Mouse (Mus musculus) cortical plate, adult 2 months (tissue): ENCODE measurements around the gene Gypa.

Source experiments
- CTCF ChIP-seq: fragments of 200-500 bp; IDR thresholded peaks from 2 replicates; pipeline ENCODE4 v1.5.1; 2011; ENCODE audit warnings: mild to moderate bottlenecking, control low read depth, low read length; ENCODE audit not compliant: insufficient read depth; ENCODE audit errors: extremely low read depth
- POLR2A ChIP-seq: fragments of 200-500 bp; IDR thresholded peaks from 2 replicates; pipeline ENCODE4 v1.6.1; 2011; ENCODE audit warnings: mild to moderate bottlenecking, low read length, control low read depth; ENCODE audit not compliant: insufficient read depth; ENCODE audit errors: extremely low read depth

- TF ChIP-seq CTCF (no peak), POLR2A (no peak)
Observed at GRCm38 (mm10) chr8:80500244-80500643, 6.7 kb downstream of the Gypa start.
